Mouse (Mus musculus): ENCODE measurements at regions not wholly inside any gene's neighbourhood (a gene's known extent, or its start where the extent isn't known, plus 50 kb on each side); places are given as distances from the start of the nearest gene placed in this dataset.

- TF ChIP-seq MAX (IDR thresholded peaks at IDR 0.05; ENCODE audit: low read depth), result no peak
- no peak for TF ChIP-seq E2F4 (IDR thresholded peaks at IDR 0.05; ENCODE audit: insufficient read depth)
- TF ChIP-seq POLR2A (IDR thresholded peaks at IDR 0.05; ENCODE audit: insufficient read length, low read depth), result no peak
- TF ChIP-seq TCF12 (IDR thresholded peaks at IDR 0.05; ENCODE audit: insufficient read depth, poor library complexity, severe bottlenecking), result no peak
Measured at GRCm38 (mm10) chr8:48964929-48965328, 121.2 kb upstream of the Tenm3 start.

Measured in myocyte (in vitro differentiated cells).